1 mouse cellular context compared by ENCODE assay signal in the genomic region with DNA sequence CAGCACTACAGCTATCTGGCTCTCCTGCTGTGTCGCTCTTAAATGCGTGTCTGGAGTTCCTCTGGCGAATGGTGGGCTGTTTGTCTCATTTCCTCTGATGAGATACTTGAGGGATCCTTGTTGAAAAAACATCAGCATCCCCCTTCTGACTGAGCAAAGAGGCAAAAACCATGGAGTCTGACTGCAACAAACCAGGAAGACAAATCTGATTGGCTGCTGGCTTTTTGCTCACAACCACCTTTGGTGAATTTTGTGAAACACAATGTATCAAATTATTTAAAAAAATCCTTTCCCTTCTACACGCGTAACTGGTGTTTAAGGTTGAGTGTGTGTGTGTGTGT.
TF ChIP-seq lines count a peak whose summit lies in the region.

No protein-coding gene starts in this region.

TF ChIP-seq in MEL, 35 proteins besides CTCF, POLR2A, EP300 and RAD21:
- TF ChIP-seq MYC (IDR thresholded peaks at IDR 0.05; ENCODE audit: low read depth, low read length) (no peak), SMC3 (IDR thresholded peaks at IDR 0.05; ENCODE audit: low read depth, low read length) (peak; percentile 4; the same call in 1 of the 2 replicates), USF2 (IDR thresholded peaks at IDR 0.05; ENCODE audit: borderline replicate concordance in 1 of 2, insufficient read depth in 1 of 2, low read depth in 1 of 2, low read length in 2 of 2) (no peak), NELFE (IDR thresholded peaks at IDR 0.05; ENCODE audit: low read depth, low read length) (peak; percentile 53; the same call in 1 of the 2 replicates), NRF1 (IDR thresholded peaks at IDR 0.05; ENCODE audit: insufficient read depth, low read depth, low read length, poor library complexity, severe bottlenecking) (no peak), TBP (IDR thresholded peaks at IDR 0.05; ENCODE audit: low read depth, low read length) (no peak), CHD1 (IDR thresholded peaks at IDR 0.05; ENCODE audit: low read depth, low read length) (no peak), GABPA (IDR thresholded peaks at IDR 0.05; ENCODE audit: low read depth, low read length) (no peak), POLR2AphosphoS5 (IDR thresholded peaks at IDR 0.05; ENCODE audit: borderline replicate concordance, low read depth, low read length) (no peak), HCFC1 (IDR thresholded peaks at IDR 0.05; ENCODE audit: low read depth, low read length) (no peak)
